Mouse (Mus musculus) Muller cell, postnatal 12 days (primary cell): ENCODE measurements at regions not wholly inside any gene's neighbourhood (a gene's known extent, or its start where the extent isn't known, plus 50 kb on each side); places are given as distances from the start of the nearest gene placed in this dataset.
A peak's percentile ranks its signal among the peaks of the same experiment; 100 is the strongest.

Experiments used
- DNase-seq: peaks from one replicate; pipeline ENCODE4 v3.0.0-alpha.2; 2015; ENCODE audit errors: inconsistent ontology term

GRCm38 (mm10) chr9:27694805-27695593 lies 95.6 kb upstream of the Opcml start:
- DNase-seq = peak; percentile 92

- peak; percentile 41 for DNase-seq
Measured at GRCm38 (mm10) chr9:27701559-27701958, 89.0 kb upstream of the Opcml start.

GRCm38 (mm10) chr9:27702140-27702539 lies 88.4 kb upstream of the Opcml start:
- DNase-seq = no peak

- no peak for DNase-seq
Measured at GRCm38 (mm10) chr9:27704001-27704400, 86.6 kb upstream of the Opcml start.

- no peak for DNase-seq
Measured at GRCm38 (mm10) chr9:27723840-27724408, 66.7 kb upstream of the Opcml start.

GRCm38 (mm10) chr9:27724576-27724975 lies 66.0 kb upstream of the Opcml start:
- DNase-seq = no peak

GRCm38 (mm10) chr9:27728652-27729557 lies 61.7 kb upstream of the Opcml start:
- peak; percentile 46 for DNase-seq

- no peak for DNase-seq
Measured at GRCm38 (mm10) chr9:27729558-27729889, 61.1 kb upstream of the Opcml start.

GRCm38 (mm10) chr9:27739287-27739686 lies 51.3 kb upstream of the Opcml start:
- peak; percentile 24 for DNase-seq
